Mouse (Mus musculus): Measurements from ENCODE around the gene Igf2bp1. TPM values are rescaled to one million over a fixed set of nuclear protein-coding genes. Genes with fewer than 3 reads are reported as not detected.

The Igf2bp1 gene
- total RNA-seq (2014; rRNA removed) (4.1 and 5.3 TPM in 2 replicates), polyA plus RNA-seq (2015; fragmentation: Nextera tagmentation; extraction: Ambion mirVana) (2.8 and 3.5 TPM in 2 replicates)

GRCm38 (mm10) chr11:96005403-96006271, at the start of gene Igf2bp1:
TSS of gene Igf2bp1 (minus strand) at chr11:96005940.
- under 1% methylated on average over 64 of the region's 74 CpGs for WGBS
- ATAC-seq = peak; percentile 59
- peak within 1 kb of the TSS; percentile 55 for H3K4me2 ChIP-seq (ENCODE audit: low read depth, low read length)
- H3K27me3 ChIP-seq (ENCODE audit: insufficient read depth, low read length) = peaks cover 6% of the 10 kb centered on the region; the same call in 1 of the 2 replicates
- no peaks in the 10 kb centered on the region for H3K9me3 ChIP-seq (ENCODE audit: low read length)
- no peaks in the 10 kb centered on the region for H3K36me3 ChIP-seq (ENCODE audit: insufficient read depth, low read length)
- H3K4me1 ChIP-seq (ENCODE audit: insufficient read depth, low read length) = peaks cover 5% of the 10 kb centered on the region; the same call in 1 of the 2 replicates
- peak within 1 kb of the TSS; percentile 37 for H3K4me3 ChIP-seq (ENCODE audit: low read length)
- peak; percentile 64 for DNase-seq (ENCODE audit: low spot score)
- no peak for TF ChIP-seq CTCF (IDR thresholded peaks at IDR 0.05; ENCODE audit: low read depth)
- peak within 1 kb of the TSS; percentile 51 for H3K27ac ChIP-seq
- peak within 1 kb of the TSS; percentile 37 for H3K9ac ChIP-seq (replicated peaks; ENCODE audit: low read length)

GRCm38 (mm10) chr11:96050854-96051253, 45.1 kb upstream of the Igf2bp1 start:
- no peak for TF ChIP-seq CTCF (IDR thresholded peaks at IDR 0.05; ENCODE audit: low read depth)
- DNase-seq (ENCODE audit: low spot score) (no peak), ATAC-seq (no peak)
- Histone ChIP-seq H3K4me2 (ENCODE audit: low read depth, low read length) (no peak overlapping the region), H3K9me3 (ENCODE audit: low read length) (no peaks in the 10 kb centered on the region), H3K27me3 (ENCODE audit: insufficient read depth, low read length) (no peaks in the 10 kb centered on the region), H3K4me1 (ENCODE audit: insufficient read depth, low read length) (no peaks in the 10 kb centered on the region), H3K36me3 (ENCODE audit: insufficient read depth, low read length) (peaks cover 53% of the 10 kb centered on the region), H3K4me3 (ENCODE audit: low read length) (no peak overlapping the region), H3K9ac (replicated peaks; ENCODE audit: low read length) (no peak overlapping the region), H3K27ac (no peak overlapping the region)
- 92% methylated on average over 3 of the region's 3 CpGs for WGBS

GRCm38 (mm10) chr11:96049939-96050338, 44.2 kb upstream of the Igf2bp1 start:
- no peak overlapping the region for H3K9ac ChIP-seq (replicated peaks; ENCODE audit: low read length)
- TF ChIP-seq CTCF (IDR thresholded peaks at IDR 0.05; ENCODE audit: low read depth) = no peak
- no peaks in the 10 kb centered on the region for H3K9me3 ChIP-seq (ENCODE audit: low read length)
- no peaks in the 10 kb centered on the region for H3K27me3 ChIP-seq (ENCODE audit: insufficient read depth, low read length)
- H3K27ac ChIP-seq = no peak overlapping the region
- no peak overlapping the region for H3K4me3 ChIP-seq (ENCODE audit: low read length)
- 79% methylated on average over 4 of the region's 4 CpGs for WGBS
- DNase-seq (ENCODE audit: low spot score) = no peak
- H3K36me3 ChIP-seq (ENCODE audit: insufficient read depth, low read length) = peaks cover 59% of the 10 kb centered on the region
- no peaks in the 10 kb centered on the region for H3K4me1 ChIP-seq (ENCODE audit: insufficient read depth, low read length)
- ATAC-seq = no peak
- no peak overlapping the region for H3K4me2 ChIP-seq (ENCODE audit: low read depth, low read length)

- 85% methylated on average over 4 of the region's 4 CpGs for WGBS
- H3K27ac ChIP-seq = no peak overlapping the region
- ATAC-seq (no peak), DNase-seq (ENCODE audit: low spot score) (no peak)
- no peak overlapping the region for H3K9ac ChIP-seq (replicated peaks; ENCODE audit: low read length)
- TF ChIP-seq CTCF (IDR thresholded peaks at IDR 0.05; ENCODE audit: low read depth) = no peak
- H3K27me3 ChIP-seq (ENCODE audit: insufficient read depth, low read length) = no peaks in the 10 kb centered on the region
- H3K36me3 ChIP-seq (ENCODE audit: insufficient read depth, low read length) = peaks cover 54% of the 10 kb centered on the region
- H3K4me3 ChIP-seq (ENCODE audit: low read length) = no peak overlapping the region
- no peaks in the 10 kb centered on the region for H3K4me1 ChIP-seq (ENCODE audit: insufficient read depth, low read length)
- no peaks in the 10 kb centered on the region for H3K9me3 ChIP-seq (ENCODE audit: low read length)
- no peak overlapping the region for H3K4me2 ChIP-seq (ENCODE audit: low read depth, low read length)
These were observed 42.0 kb upstream of the Igf2bp1 start for GRCm38 (mm10) chr11:96047469-96048373.

GRCm38 (mm10) chr11:96046793-96047192, 41.1 kb upstream of the Igf2bp1 start:
- no peak for TF ChIP-seq CTCF (IDR thresholded peaks at IDR 0.05; ENCODE audit: low read depth)
- Histone ChIP-seq H3K9me3 (ENCODE audit: low read length) (no peaks in the 10 kb centered on the region), H3K27ac (no peak overlapping the region), H3K4me1 (ENCODE audit: insufficient read depth, low read length) (no peaks in the 10 kb centered on the region), H3K36me3 (ENCODE audit: insufficient read depth, low read length) (peaks cover 49% of the 10 kb centered on the region), H3K4me3 (ENCODE audit: low read length) (no peak overlapping the region), H3K9ac (replicated peaks; ENCODE audit: low read length) (no peak overlapping the region), H3K4me2 (ENCODE audit: low read depth, low read length) (no peak overlapping the region), H3K27me3 (ENCODE audit: insufficient read depth, low read length) (no peaks in the 10 kb centered on the region)
- ATAC-seq (no peak), DNase-seq (ENCODE audit: low spot score) (no peak)
- 74% methylated on average over 2 of the region's 2 CpGs for WGBS

- no peaks in the 10 kb centered on the region for H3K4me1 ChIP-seq (ENCODE audit: insufficient read depth, low read length)
- H3K36me3 ChIP-seq (ENCODE audit: insufficient read depth, low read length) = peaks cover 42% of the 10 kb centered on the region
- 80% methylated on average over 8 of the region's 8 CpGs for WGBS
- H3K4me2 ChIP-seq (ENCODE audit: low read depth, low read length) = no peak overlapping the region
- no peaks in the 10 kb centered on the region for H3K9me3 ChIP-seq (ENCODE audit: low read length)
- H3K27me3 ChIP-seq (ENCODE audit: insufficient read depth, low read length) = no peaks in the 10 kb centered on the region
- ATAC-seq (no peak), DNase-seq (ENCODE audit: low spot score) (no peak)
- no peak for TF ChIP-seq CTCF (IDR thresholded peaks at IDR 0.05; ENCODE audit: low read depth)
- no peak overlapping the region for H3K27ac ChIP-seq
- no peak overlapping the region for H3K9ac ChIP-seq (replicated peaks; ENCODE audit: low read length)
- no peak overlapping the region for H3K4me3 ChIP-seq (ENCODE audit: low read length)
These were observed 40.3 kb upstream of the Igf2bp1 start for GRCm38 (mm10) chr11:96046028-96046427.

Data from hindbrain, postnatal 0 days (tissue).